21 mouse cellular contexts compared by ENCODE assay signal in genomic region chr10:126169095-126169873, GRCm38 (mm10).
DNase-seq lines count a peak whose midpoint lies in the region; ATAC-seq and TF ChIP-seq lines count a peak whose summit lies in the region.
"Had no signal": no experiment of that assay in that cellular context is flagged by ENCODE, and none has a peak within 500 bp of the region (broad histone marks: within the 10 kb centered on the region; RNA-seq: fewer than 3 reads in every experiment).

No protein-coding gene starts in this region.

- no peak overlapping the region for H3K9ac ChIP-seq in intestine, embryonic 14.5 days (ENCODE audit: low read length)
- H3K9ac ChIP-seq in intestine, postnatal 0 days (ENCODE audit: low read depth, low read length) = no peak overlapping the region
- no peak overlapping the region for H3K9ac ChIP-seq in neural tube, embryonic 13.5 days
- H3K9ac ChIP-seq in limb, embryonic 13.5 days = no peak overlapping the region
- H3K9ac ChIP-seq: embryonic facial prominence, embryonic 13.5 days; forebrain, embryonic 12.5 days; heart, embryonic 12.5 days; liver, postnatal 0 days; midbrain, embryonic 15.5 days; stomach, embryonic 15.5 days had no signal

- 62% methylated on average over 25 of the region's 25 CpGs for WGBS in intestine, embryonic 14.5 days
- 65% methylated on average over 25 of the region's 25 CpGs for WGBS in intestine, postnatal 0 days
- WGBS in neural tube, embryonic 13.5 days = 66% methylated on average over 25 of the region's 25 CpGs
- WGBS in limb, embryonic 13.5 days = 35% methylated on average over 25 of the region's 25 CpGs

- peak overlapping the region; percentile 32 for H3K4me2 ChIP-seq in intestine, embryonic 14.5 days (ENCODE audit: low read length)
- H3K4me2 ChIP-seq in intestine, postnatal 0 days (replicated peaks; ENCODE audit: low read depth) = no peak overlapping the region
- H3K4me2 ChIP-seq in neural tube, embryonic 13.5 days = peak overlapping the region; percentile 27
- peak overlapping the region; percentile 53 for H3K4me2 ChIP-seq in limb, embryonic 13.5 days (replicated peaks)
- H3K4me2 ChIP-seq: embryonic facial prominence, embryonic 13.5 days; forebrain, embryonic 12.5 days; heart, embryonic 12.5 days; liver, embryonic 11.5 days; midbrain, embryonic 15.5 days; stomach, embryonic 15.5 days had no signal

- TF ChIP-seq CTCF in intestine, postnatal 0 days (IDR thresholded peaks at IDR 0.05; ENCODE audit: low read depth) = no peak

- H3K27me3 ChIP-seq in intestine, embryonic 14.5 days (replicated peaks; ENCODE audit: control insufficient read depth, insufficient read depth, low read length) = no peaks in the 10 kb centered on the region
- H3K27me3 ChIP-seq in intestine, postnatal 0 days (replicated peaks; ENCODE audit: control insufficient read depth, insufficient read depth, low read length) = no peaks in the 10 kb centered on the region
- H3K27me3 ChIP-seq in neural tube, embryonic 13.5 days = no peaks in the 10 kb centered on the region
- peaks cover 18% of the 10 kb centered on the region for H3K27me3 ChIP-seq in limb, embryonic 13.5 days
- H3K27me3 ChIP-seq: embryonic facial prominence, embryonic 13.5 days; forebrain, embryonic 12.5 days; heart, embryonic 12.5 days; midbrain, embryonic 15.5 days; stomach, embryonic 15.5 days had no signal

- DNase-seq in intestine, embryonic 14.5 days (ENCODE audit: low spot score) = no peak
- no peak for DNase-seq in neural tube, embryonic 10.5 days (ENCODE audit: extremely low spot score, low spot score)
- DNase-seq in urinary bladder, postnatal 25 days (ENCODE audit: low spot score) = no peak
- DNase-seq in T-cell, adult 2 months (ENCODE audit: low spot score) = no peak
- DNase-seq: gastrocnemius, postnatal 14 days; kidney, postnatal 10 days; liver, postnatal 0 days; thymus, adult 2 months; thymus, postnatal 4 days had no signal

- no peaks in the 10 kb centered on the region for H3K9me3 ChIP-seq in intestine, embryonic 14.5 days (ENCODE audit: control insufficient read depth, low read length)
- no peaks in the 10 kb centered on the region for H3K9me3 ChIP-seq in intestine, postnatal 0 days (ENCODE audit: control insufficient read depth)
- H3K9me3 ChIP-seq in neural tube, embryonic 13.5 days = no peaks in the 10 kb centered on the region
- no peaks in the 10 kb centered on the region for H3K9me3 ChIP-seq in limb, embryonic 13.5 days
- H3K9me3 ChIP-seq: embryonic facial prominence, embryonic 13.5 days; forebrain, embryonic 12.5 days; heart, embryonic 12.5 days; midbrain, embryonic 15.5 days; stomach, embryonic 15.5 days had no signal

- peaks cover 6% of the 10 kb centered on the region for H3K4me1 ChIP-seq in intestine, embryonic 14.5 days (replicated peaks; ENCODE audit: control insufficient read depth, insufficient read depth, low read length)
- no peaks in the 10 kb centered on the region for H3K4me1 ChIP-seq in intestine, postnatal 0 days (replicated peaks; ENCODE audit: control insufficient read depth, insufficient read depth, low read length)
- H3K4me1 ChIP-seq in neural tube, embryonic 13.5 days (replicated peaks) = 0 out of 2 replicates have a peak, but pooled peaks cover 7% of the 10 kb centered on the region
- H3K4me1 ChIP-seq in limb, embryonic 13.5 days = peaks cover 10% of the 10 kb centered on the region; the same call in 1 of the 2 replicates
- H3K4me1 ChIP-seq: embryonic facial prominence, embryonic 13.5 days; forebrain, embryonic 12.5 days; heart, embryonic 12.5 days; midbrain, embryonic 15.5 days; stomach, embryonic 15.5 days had no signal

- H3K27ac ChIP-seq in intestine, embryonic 14.5 days (ENCODE audit: low read depth) = no peak overlapping the region
- H3K27ac ChIP-seq in intestine, postnatal 0 days (ENCODE audit: low read depth, low read length) = no peak overlapping the region
- 0 out of 2 replicates have a peak overlapping the region, but pooled peaks have one; percentile 7 for H3K27ac ChIP-seq in neural tube, embryonic 13.5 days (replicated peaks)
- H3K27ac ChIP-seq in limb, embryonic 13.5 days = no peak overlapping the region
- H3K27ac ChIP-seq: embryonic facial prominence, embryonic 13.5 days; forebrain, embryonic 12.5 days; macrophage; midbrain, embryonic 15.5 days; stomach, embryonic 15.5 days had no signal

- ATAC-seq in intestine, embryonic 14.5 days (replicated peaks; ENCODE audit: low FRiP score, low TSS enrichment, low read depth) = no peak
- no peak for ATAC-seq in intestine, postnatal 0 days
- peak; percentile 59; the same call in 1 of the 2 replicates for ATAC-seq in neural tube, embryonic 13.5 days (ENCODE audit: low read depth)
- peak; percentile 61; the same call in 1 of the 2 replicates for ATAC-seq in limb, embryonic 13.5 days (ENCODE audit: low FRiP score, low read depth)
- ATAC-seq: CD4-positive, CD25-positive, alpha-beta regulatory T cell, adult 4 months; liver, postnatal 0 days; midbrain, embryonic 15.5 days had no signal

- no peak overlapping the region for H3K4me3 ChIP-seq in intestine, embryonic 14.5 days (ENCODE audit: low read depth, low read length)
- H3K4me3 ChIP-seq in intestine, postnatal 0 days (ENCODE audit: low read depth, low read length) = no peak overlapping the region
- H3K4me3 ChIP-seq in neural tube, embryonic 13.5 days = no peak overlapping the region
- peak overlapping the region; percentile 14; the same call in 1 of the 2 replicates for H3K4me3 ChIP-seq in limb, embryonic 13.5 days
- H3K4me3 ChIP-seq: embryonic facial prominence, embryonic 13.5 days; erythroblast, embryonic 14.5 days; forebrain, embryonic 12.5 days; heart, embryonic 12.5 days; midbrain, embryonic 15.5 days; stomach, embryonic 15.5 days had no signal

- no peaks in the 10 kb centered on the region for H3K36me3 ChIP-seq in intestine, embryonic 14.5 days (ENCODE audit: control insufficient read depth, insufficient read depth, low read length)
- no peaks in the 10 kb centered on the region for H3K36me3 ChIP-seq in intestine, postnatal 0 days (ENCODE audit: control insufficient read depth, insufficient read depth)
- H3K36me3 ChIP-seq in neural tube, embryonic 13.5 days = no peaks in the 10 kb centered on the region
- H3K36me3 ChIP-seq in limb, embryonic 13.5 days = no peaks in the 10 kb centered on the region
- H3K36me3 ChIP-seq: embryonic facial prominence, embryonic 13.5 days; forebrain, embryonic 12.5 days; heart, embryonic 12.5 days; midbrain, embryonic 15.5 days; stomach, embryonic 15.5 days had no signal

Comparison
In these comparisons a context has a peak if more than half of its experiments do, and no peak if none do; other contexts are left out.
1. ATAC-seq: peak in neural tube, embryonic 13.5 days (single experiment) and limb, embryonic 13.5 days (single experiment); none in intestine, embryonic 14.5 days (single experiment) and intestine, postnatal 0 days (single experiment).